Mouse (Mus musculus) T-cell, adult 2 months (primary cell): Measurements from ENCODE around the gene Scn3b.

Source experiments
- DNase-seq: peaks from one replicate; pipeline ENCODE4 v3.0.0; 2022; ENCODE audit warnings: low spot score

The Scn3b gene

DNA sequence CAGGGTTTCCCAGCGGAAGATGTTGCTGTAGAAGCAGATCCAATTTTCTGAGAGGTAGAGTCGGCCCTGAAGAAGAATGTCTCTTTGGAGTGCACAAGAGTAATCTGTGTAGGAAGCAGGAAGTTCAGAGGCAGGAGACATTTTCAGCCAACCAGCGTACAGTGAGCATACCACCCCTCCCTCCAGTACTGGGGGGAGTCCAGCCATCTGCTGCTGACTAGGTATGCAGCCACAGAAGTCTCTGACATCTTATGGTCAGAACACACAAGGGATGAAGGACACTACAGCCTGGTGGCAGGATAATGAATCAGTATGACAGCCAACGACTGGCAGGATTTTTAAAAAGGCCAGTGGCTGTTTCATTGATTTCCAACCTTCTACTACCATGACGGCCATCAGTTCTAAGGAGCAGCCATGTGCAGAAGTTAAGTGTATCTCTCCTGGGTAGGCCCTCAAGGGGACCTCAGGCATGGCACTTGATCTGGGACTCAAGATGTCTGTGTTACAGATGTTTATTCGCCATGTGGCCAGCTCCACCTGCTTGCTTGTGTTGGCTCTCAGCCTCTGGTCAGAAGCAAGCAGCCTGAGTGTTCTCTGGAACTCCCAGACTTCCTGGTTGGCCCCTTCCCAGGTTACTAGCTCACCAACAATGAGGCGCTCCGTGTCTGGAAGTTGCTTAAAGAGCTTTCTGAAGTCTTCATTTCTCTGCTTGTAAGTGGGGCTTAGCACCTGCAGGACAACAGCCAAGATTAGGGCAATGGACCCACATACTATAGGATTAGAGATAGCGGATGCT, 48.0 kb downstream of the Scn3b start:
- DNase-seq = no peak

GRCm38 (mm10) chr9:40317735-40318134, 48.7 kb downstream of the Scn3b start:
- DNase-seq = no peak

DNA sequence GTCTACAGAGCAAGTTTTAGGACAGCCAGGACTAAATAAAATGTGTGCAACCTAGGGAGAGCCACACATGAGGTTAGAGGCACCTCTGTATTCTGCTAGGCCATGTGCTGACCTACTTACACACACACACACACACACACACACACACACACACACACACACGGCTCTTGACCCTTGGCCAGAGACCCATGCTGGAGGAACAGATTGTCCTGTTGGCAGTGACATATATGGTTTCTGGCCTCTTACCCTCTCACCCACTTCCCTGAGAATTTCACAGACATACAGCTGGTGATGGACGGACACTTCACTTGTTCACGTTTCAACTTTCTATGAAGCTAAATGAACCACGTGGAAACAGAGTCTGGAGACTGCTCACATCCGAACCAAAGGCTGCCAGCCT, 49.8 kb downstream of the Scn3b start:
- no peak for DNase-seq

GRCm38 (mm10) chr9:40320405-40320804, 51.4 kb downstream of the Scn3b start:
- DNase-seq = no peak

DNA sequence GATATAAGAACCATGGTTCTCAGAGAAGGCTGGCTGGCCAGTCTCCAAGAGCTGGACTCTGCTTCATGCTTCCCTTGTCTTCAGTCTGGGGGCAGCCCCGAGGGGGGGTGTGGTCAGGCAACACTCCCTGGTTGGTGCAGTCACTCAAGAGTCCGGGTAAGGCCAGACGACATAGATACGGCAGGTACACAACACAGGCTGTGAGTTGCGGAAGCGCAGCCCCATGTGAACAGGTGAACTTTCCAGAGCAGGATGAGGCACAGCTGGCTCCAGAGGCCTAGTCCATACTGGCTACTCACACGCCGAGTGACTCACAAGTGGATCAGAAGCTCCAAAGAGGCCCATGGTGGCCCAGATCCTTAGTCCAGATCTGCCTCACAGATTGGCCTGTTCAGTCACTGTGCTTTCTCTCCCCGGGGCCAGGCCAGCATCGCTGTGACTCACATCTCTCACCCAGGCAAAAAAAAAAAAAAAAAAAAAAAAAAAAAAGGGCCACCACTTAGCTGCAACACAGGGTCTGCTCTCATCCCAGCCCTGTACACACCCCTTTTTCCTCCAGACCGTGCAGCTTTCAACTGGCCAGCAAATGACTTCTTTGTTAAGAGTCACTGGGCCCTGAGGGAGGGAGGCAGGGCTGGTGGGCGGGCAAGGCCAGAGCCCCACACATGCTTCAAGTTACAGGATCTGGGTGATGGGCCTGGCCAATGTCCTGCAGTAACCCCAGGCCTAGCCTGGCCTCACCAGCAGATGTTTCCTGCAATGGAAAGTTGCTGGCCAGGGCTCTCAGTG, 52.1 kb downstream of the Scn3b start:
- DNase-seq = no peak

- DNase-seq = no peak
Measured at GRCm38 (mm10) chr9:40321668-40322003, 52.6 kb downstream of the Scn3b start.

DNA sequence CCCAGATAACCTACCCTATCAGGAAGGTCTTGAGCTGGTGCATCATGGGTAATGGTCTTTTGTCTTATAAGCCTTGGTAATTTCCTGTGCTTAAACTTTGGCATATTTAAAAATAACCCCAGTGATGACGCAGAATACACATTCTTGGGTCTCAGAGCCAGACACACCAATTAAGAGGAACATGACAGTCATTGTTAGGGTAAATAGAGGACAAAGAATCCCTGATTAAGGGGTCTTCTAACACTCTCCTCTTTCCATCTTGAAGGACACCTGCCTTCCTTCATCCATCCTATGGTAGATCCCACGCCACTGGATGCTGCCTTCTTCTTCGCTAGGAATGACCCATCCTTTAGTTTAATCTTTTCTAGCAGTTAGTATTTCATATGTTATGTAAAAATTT, 53.4 kb downstream of the Scn3b start:
- no peak for DNase-seq

DNA sequence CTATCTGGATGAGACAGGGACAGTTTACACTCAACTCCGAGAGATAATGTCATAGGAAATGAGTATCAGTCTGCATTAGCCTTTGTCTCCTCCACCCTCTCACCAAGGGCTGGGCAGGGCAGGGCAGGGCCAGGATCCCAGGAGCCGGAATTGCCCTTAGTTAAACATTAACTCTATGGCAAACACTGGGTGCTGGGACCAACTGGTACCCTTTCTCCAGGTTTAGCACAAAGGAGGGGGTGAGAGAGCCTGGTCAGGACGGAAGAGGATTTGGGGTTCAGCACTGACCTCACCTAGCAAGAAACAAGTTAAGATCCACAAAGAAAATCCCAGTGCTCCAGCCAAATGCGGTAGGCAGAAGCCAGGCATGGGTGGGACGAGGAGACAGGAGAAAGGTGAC, 54.2 kb downstream of the Scn3b start:
- no peak for DNase-seq

GRCm38 (mm10) chr9:40323773-40324172, 54.8 kb downstream of the Scn3b start:
- no peak for DNase-seq

DNA sequence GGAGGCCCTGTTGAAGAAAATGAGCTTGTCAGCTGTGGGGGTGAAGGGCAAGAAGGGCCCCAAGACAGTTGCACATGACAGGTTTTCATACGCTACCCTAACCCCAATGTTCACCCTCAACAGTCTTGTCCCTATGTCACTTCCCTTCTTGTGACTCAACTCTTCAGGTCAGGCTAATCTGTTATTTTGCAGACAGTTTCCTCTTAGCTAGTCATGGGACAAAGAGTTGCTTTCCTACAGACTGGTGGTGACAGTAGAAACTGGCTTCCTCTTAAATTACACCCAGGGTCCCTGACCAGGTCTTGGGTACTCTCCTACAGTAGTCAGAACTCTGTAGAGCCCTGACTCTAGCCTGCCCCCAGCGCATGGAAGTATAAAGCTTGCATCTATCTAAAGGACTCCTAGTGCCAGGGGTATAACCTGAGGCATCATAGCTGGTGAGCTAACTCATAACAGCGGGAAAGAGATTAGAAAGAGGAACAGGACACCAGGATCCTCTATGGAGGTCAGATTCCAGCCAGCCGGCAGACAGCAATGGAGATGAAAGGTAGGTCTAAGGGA, 55.3 kb downstream of the Scn3b start:
- DNase-seq = no peak

- DNase-seq = no peak
Measured at GRCm38 (mm10) chr9:40324826-40325225, 55.8 kb downstream of the Scn3b start.

DNA sequence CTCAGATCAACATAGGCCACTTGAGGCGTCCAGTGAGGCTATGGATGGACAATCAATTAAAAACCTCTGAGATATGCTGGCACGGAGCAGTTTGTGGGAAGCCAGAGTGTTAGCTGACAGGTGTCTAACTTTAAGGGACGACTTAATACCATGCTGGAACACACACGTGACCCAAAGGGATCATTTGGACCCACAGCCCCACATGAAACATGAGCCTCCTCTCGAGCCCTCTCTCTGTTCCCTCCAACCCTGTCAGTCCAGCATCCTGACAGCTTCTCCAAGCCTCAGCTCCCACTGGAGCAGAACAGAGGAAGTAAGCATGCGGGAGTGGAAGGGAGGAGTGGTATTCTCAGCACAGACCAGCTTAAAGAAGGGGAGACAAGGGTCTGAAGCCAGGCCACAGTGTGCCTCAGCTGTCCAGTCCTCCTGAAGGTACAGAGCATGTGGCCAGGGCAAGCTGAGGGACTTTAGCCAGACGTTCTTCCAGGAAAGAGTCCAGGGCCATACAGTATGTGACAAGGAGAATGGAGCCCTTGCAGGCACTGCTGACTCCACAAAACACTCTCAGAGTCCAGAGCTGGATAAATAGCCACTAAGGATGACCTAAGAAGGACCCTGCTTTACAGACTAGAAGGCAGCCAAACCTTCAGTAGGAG, 57.4 kb downstream of the Scn3b start:
- DNase-seq = no peak

GRCm38 (mm10) chr9:40330609-40331382, 61.8 kb downstream of the Scn3b start:
- DNase-seq = peak; percentile 66

DNA sequence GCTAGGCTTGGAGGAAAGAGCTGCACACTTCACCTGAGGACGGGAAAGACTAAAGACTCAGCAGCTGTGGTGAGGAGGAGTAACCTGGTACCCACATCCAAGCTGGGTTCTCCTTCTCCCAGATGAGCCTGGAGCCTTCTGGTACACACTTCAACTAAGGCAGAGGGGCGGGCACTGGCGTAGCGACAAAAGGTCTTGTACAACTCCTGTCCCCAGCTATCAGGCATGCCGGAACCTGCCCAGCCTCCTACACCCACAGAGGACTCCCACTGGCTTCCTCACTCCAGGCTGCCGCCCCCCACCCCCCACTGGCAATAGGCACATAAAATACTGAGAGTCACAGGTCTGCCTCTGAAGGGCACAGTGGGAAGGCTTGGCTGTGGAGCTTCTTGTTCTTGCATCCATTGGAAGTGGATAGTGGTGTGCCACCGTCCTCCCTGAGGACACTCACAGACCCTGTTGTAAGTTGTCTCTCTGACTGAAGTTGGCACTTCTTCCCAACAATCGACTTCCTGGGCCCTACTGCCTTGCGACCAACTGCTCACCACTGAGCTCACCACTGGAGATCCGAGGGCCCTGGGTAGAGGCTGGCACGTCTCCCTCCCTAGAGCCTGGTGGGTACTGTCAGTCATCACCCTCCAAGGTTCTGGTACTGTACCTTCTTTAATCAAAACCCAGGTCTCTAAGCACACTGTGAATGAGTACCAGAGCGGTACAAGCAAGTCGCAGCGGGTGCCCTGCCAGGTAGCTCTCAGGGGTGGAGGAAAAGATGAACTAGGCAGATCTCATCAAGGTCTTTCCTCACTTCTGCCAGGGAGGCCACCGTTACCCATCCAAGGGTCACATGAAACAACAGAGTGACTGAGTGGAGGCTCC, 62.6 kb downstream of the Scn3b start:
- no peak for DNase-seq

DNA sequence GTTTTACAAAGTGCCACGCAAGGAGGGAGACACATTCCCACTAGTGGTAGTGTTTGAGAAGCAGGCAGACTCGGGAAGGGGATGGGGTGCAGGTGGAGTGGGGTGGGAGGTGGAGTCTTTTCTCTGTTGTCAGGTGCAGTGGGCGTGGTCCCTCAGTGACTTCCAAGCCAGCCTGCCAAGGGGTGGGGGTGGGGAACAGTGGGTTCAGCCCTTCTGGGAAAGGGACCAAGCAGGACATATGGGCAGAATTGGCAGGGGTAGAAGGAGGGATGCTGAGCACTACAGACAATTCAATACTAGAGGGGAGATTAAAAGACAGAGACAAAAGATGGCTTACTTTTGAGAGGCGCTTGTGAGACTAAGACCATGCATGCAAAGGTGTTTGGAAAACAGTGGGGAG, 63.3 kb downstream of the Scn3b start:
- DNase-seq = no peak

DNA sequence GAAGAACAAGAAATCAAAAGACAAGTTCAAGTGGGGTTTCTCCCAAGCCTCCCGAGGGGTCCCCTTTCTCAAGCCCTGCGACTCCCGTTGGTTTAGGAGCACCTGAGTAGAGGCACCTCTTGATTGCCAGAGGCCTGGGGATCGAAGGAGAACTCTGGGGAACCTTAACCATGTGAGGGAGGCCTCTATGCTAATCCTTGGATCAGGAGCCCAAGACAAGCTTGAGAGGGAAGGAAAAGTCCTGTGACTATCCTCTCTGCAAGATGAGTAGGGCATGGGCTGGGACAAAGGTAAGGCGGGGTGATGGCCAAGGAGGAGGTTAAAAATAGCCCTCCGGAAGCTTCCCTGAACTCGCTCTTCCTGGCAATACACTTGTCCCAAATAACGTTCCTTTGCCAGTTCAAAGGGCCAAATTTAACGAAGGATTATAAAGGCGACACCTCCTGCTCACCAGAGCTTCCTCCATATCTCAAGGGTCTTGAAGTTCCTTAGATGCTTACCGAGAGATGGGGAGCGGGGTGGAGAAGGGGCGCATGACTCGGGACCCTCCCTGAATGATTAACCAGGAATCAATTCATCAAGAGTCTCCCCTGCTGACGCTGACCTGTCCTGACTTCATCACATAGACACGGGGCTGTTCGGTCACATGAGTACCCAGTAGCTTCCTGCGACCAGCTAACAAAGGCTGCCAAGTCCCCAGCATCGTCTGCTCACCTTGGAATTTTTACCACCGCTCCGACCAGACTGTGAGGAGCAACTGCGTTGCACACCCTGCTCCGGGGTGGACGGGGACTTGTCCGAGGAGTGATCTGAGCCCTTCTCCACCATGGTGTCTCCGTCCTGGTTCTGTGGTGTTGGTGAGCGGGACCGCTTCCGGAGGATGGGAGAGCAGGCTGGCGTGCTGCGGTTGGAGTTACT, 64.0 kb downstream of the Scn3b start:
- DNase-seq = no peak

GRCm38 (mm10) chr9:40333649-40334396, 64.8 kb downstream of the Scn3b start:
- peak; percentile 59 for DNase-seq

- DNase-seq = no peak
Measured at GRCm38 (mm10) chr9:40334617-40335016, 65.6 kb downstream of the Scn3b start.

GRCm38 (mm10) chr9:40336701-40337100, 67.7 kb downstream of the Scn3b start:
- no peak for DNase-seq
